16 mouse cellular contexts compared by ENCODE assay signal in the genomic region with DNA sequence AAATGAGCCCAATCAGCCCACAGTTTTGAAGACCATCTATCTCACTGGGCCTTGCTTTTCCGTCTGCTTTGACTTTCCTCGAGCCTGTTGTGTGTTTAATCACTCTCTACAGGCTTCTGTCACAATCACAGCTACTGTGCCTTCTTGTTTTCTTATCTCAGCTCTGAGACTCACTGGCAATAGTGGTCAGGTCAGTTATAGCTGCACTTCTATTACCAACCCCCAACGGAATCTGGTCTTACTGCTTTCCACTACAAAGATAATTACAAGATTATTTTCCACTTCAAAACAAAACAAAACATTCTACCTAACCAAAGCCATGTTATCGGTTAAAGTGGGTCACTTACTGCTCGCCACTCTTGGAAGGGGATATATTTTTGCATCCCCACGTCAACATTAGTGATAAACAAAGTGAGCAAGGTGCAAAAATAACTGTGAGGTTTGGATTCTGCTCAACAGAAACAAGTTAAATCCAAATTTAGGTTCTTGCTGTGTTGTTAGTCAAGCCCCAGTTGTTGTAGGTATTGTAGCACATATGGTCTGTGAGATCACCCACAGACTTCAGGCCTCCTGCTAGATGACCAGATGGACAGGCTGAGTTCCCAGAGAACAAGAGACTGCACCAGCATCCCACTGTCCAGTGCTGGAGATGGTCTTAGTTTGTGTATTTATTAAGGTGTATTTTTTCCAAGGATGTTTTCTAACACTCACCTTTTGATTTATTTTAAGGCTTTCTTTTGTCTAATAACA.
A peak's percentile ranks its signal among the peaks of the same experiment; 100 is the strongest.
DNase-seq lines count a peak whose midpoint lies in the region; ATAC-seq and TF ChIP-seq lines count a peak whose summit lies in the region.
"Had no signal": no experiment of that assay in that cellular context is flagged by ENCODE, and none has a peak within 500 bp of the region (broad histone marks: within the 10 kb centered on the region; RNA-seq: fewer than 3 reads in every experiment).

No protein-coding gene starts in this region.

- H3K4me2 ChIP-seq in hindbrain, postnatal 0 days (ENCODE audit: low read depth, low read length): no peak overlapping the region
- no peak overlapping the region for H3K4me2 ChIP-seq in hindbrain, embryonic 12.5 days (replicated peaks)

- no peak overlapping the region for H3K9ac ChIP-seq in hindbrain, postnatal 0 days (replicated peaks; ENCODE audit: low read length)
- H3K9ac ChIP-seq in hindbrain, embryonic 12.5 days: no peak overlapping the region

- no peak overlapping the region for H3K4me3 ChIP-seq in heart, embryonic 10.5 days
- no peak overlapping the region for H3K4me3 ChIP-seq in hindbrain, postnatal 0 days (ENCODE audit: low read length)
- H3K4me3 ChIP-seq in hindbrain, embryonic 12.5 days: no peak overlapping the region
- H3K4me3 ChIP-seq in cerebellum, adult 2 months (replicated peaks; ENCODE audit: insufficient read depth, low read depth, low read length): no peak overlapping the region
- H3K4me3 ChIP-seq: myocyte had no signal

- H3K36me3 ChIP-seq in heart, embryonic 10.5 days: no peaks in the 10 kb centered on the region
- no peaks in the 10 kb centered on the region for H3K36me3 ChIP-seq in hindbrain, postnatal 0 days (ENCODE audit: insufficient read depth, low read length)
- H3K36me3 ChIP-seq in hindbrain, embryonic 12.5 days: no peaks in the 10 kb centered on the region

- H3K27me3 ChIP-seq in heart, embryonic 10.5 days (ENCODE audit: insufficient read depth, poor library complexity, severe bottlenecking): no peaks in the 10 kb centered on the region
- no peaks in the 10 kb centered on the region for H3K27me3 ChIP-seq in hindbrain, postnatal 0 days (ENCODE audit: insufficient read depth, low read length)
- H3K27me3 ChIP-seq in hindbrain, embryonic 12.5 days: no peaks in the 10 kb centered on the region
- no peaks in the 10 kb centered on the region for H3K27me3 ChIP-seq in cerebellum, adult 2 months (ENCODE audit: control insufficient read depth, insufficient read depth, low read length)

- no peak for TF ChIP-seq CTCF in hindbrain, postnatal 0 days (IDR thresholded peaks at IDR 0.05; ENCODE audit: low read depth)
- no peak for TF ChIP-seq CTCF in cerebellum, adult 2 months (IDR thresholded peaks at IDR 0.05; ENCODE audit: borderline replicate concordance, insufficient read depth, low read depth, low read length)

- peaks cover 5% of the 10 kb centered on the region; the same call in 1 of the 2 replicates for H3K4me1 ChIP-seq in heart, embryonic 10.5 days
- no peaks in the 10 kb centered on the region for H3K4me1 ChIP-seq in hindbrain, postnatal 0 days (ENCODE audit: insufficient read depth, low read length)
- no peaks in the 10 kb centered on the region for H3K4me1 ChIP-seq in hindbrain, embryonic 12.5 days
- H3K4me1 ChIP-seq in cerebellum, adult 2 months (ENCODE audit: control insufficient read depth, insufficient read depth, low read length): peaks cover 13% of the 10 kb centered on the region

- no peaks in the 10 kb centered on the region for H3K9me3 ChIP-seq in heart, embryonic 10.5 days
- no peaks in the 10 kb centered on the region for H3K9me3 ChIP-seq in hindbrain, postnatal 0 days (ENCODE audit: low read length)
- H3K9me3 ChIP-seq in hindbrain, embryonic 12.5 days (replicated peaks): no peaks in the 10 kb centered on the region

- 0 out of 2 replicates have a peak, but pooled peaks have one; percentile 13 for TF ChIP-seq POLR2A in cerebellum, adult 2 months (IDR thresholded peaks at IDR 0.05; ENCODE audit: borderline replicate concordance, insufficient read depth, low read length)

- DNase-seq in heart, embryonic 10.5 days (ENCODE audit: low spot score): no peak
- DNase-seq in heart, adult 9 months (ENCODE audit: low spot score in 2 of 2): no peak
- DNase-seq in hindbrain, postnatal 0 days (ENCODE audit: low spot score): peak; percentile 19
- DNase-seq in cerebellum, adult 2 months: peak; percentile 80 to 97
- DNase-seq in cerebellum, postnatal 36 days: peak; percentile 77 to 83
- DNase-seq in embryo, embryonic 10 days (ENCODE audit: low spot score): no peak
- DNase-seq: B cell, adult 2 months; kidney, adult 18-20 months; kidney, postnatal 10 days; liver; midbrain, embryonic 14.5 days; thymus, postnatal 25 days had no signal

- WGBS in heart, embryonic 10.5 days: 22% methylated on average over 6 of the region's 6 CpGs
- WGBS in hindbrain, postnatal 0 days: 74% methylated on average over 6 of the region's 6 CpGs
- WGBS in hindbrain, embryonic 12.5 days: 79% methylated on average over 6 of the region's 6 CpGs
- 15% methylated on average over 6 of the region's 6 CpGs for WGBS in cerebellum, adult 2 months

- peak; percentile 79 for ATAC-seq in hindbrain, postnatal 0 days
- ATAC-seq in hindbrain, embryonic 12.5 days (ENCODE audit: low FRiP score): no peak
- ATAC-seq in CD4-positive, CD25-positive, alpha-beta regulatory T cell, adult 4 months: no peak
- ATAC-seq: lung, postnatal 0 days had no signal

- 0 out of 2 replicates have a peak overlapping the region, but pooled peaks have one; percentile 29 for H3K27ac ChIP-seq in heart, embryonic 10.5 days
- H3K27ac ChIP-seq in hindbrain, postnatal 0 days: no peak overlapping the region
- H3K27ac ChIP-seq in hindbrain, embryonic 12.5 days: no peak overlapping the region
- peak overlapping the region; percentile 86 for H3K27ac ChIP-seq in cerebellum, adult 2 months (ENCODE audit: insufficient read depth, low read length)

Comparison
In these comparisons a context has a peak if more than half of its experiments do, and no peak if none do; other contexts are left out.
1. DNase-seq: peak in hindbrain, postnatal 0 days (single experiment), cerebellum, adult 2 months (2 of 2) and cerebellum, postnatal 36 days (2 of 2); none in heart, embryonic 10.5 days (single experiment), heart, adult 9 months (0 of 2) and embryo, embryonic 10 days (single experiment).
2. H3K27ac ChIP-seq: peak in heart, embryonic 10.5 days (single experiment) and cerebellum, adult 2 months (single experiment); none in hindbrain, postnatal 0 days (single experiment) and hindbrain, embryonic 12.5 days (single experiment).